Mouse (Mus musculus): ENCODE measurements at regions not wholly inside any gene's neighbourhood (a gene's known extent, or its start where the extent isn't known, plus 50 kb on each side); places are given as distances from the start of the nearest gene placed in this dataset.
A peak's percentile ranks its signal among the peaks of the same experiment; 100 is the strongest.

DNA sequence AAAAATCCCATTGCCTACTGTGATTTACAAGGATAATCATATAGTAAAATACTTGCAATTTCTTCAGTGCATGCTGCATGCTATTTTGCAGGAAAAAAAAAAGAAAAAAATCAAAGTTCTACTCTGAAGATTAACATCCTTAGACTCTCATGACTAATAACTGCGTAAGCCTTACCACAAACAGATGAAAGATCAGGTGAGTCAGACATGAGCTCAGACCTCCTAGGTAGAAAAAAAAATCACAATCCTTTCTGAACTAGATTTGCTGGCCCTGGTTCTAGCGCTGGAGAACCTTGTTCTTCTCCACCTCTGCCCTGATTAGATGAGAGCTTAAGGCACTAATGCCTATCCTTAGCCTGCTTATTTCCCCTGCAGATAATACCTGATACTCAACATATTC is 96.1 kb upstream of the Snap25 start:
- DNase-seq (ENCODE audit: low spot score), result no peak

DNA sequence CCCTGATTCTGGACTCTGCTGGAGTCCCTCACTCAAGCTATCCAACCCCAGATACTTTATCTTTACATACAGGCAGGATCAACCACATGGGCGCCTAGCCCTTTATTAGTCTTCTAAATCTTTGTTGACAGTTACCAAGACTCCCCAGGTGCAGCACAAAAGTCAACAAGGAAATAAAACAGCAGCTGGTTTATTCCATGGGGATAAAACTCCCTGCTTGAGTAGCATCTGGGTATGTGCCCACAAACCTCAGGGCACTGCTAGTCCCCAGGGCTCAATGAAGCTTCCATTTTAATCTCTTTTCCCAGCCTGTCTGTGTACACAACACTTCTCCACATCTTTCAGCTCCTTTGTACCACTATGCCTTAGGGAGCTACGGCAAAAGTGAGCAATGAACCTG is 95.1 kb upstream of the Snap25 start:
- DNase-seq (ENCODE audit: low spot score), result no peak

DNA sequence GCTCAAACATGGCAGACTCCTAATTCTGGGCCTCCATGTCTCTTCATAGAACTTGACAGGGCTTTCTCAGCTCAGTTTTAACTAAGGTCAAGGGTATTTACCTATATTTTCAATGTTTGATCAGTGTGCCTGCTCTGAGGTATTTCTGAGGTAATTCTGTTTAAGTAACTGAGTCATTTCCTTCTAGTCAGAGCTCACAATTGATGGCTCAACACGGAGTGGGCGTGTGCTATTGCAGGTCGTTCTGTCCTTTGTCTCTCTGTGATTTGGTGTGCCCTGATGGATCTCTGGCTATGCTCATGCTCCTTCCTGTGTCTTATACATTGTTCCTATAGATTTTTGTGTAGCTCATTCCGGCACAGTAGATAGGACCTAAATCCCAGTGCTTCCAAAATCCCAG is 92.9 kb upstream of the Snap25 start:
- DNase-seq (ENCODE audit: low spot score), result no peak

DNA sequence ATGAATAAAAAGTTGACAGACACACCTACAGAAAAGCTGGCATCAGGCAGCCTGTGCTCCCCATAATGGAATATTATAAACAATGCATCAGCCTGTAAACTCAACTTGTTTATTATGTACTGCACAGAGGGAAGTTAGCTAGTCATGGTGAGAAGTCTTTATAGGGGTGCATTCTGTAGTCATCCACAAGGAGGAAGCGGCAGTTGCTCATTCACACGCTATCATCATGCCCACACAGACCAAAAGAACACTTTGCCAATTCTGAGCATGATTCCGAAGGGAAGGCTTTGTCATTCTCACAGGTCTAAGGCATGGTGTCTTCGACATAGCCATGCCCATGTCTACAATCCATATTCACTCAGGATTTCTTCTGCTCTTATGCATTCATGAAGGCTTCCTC is 92.3 kb upstream of the Snap25 start:
- DNase-seq (ENCODE audit: low spot score), result no peak

DNA sequence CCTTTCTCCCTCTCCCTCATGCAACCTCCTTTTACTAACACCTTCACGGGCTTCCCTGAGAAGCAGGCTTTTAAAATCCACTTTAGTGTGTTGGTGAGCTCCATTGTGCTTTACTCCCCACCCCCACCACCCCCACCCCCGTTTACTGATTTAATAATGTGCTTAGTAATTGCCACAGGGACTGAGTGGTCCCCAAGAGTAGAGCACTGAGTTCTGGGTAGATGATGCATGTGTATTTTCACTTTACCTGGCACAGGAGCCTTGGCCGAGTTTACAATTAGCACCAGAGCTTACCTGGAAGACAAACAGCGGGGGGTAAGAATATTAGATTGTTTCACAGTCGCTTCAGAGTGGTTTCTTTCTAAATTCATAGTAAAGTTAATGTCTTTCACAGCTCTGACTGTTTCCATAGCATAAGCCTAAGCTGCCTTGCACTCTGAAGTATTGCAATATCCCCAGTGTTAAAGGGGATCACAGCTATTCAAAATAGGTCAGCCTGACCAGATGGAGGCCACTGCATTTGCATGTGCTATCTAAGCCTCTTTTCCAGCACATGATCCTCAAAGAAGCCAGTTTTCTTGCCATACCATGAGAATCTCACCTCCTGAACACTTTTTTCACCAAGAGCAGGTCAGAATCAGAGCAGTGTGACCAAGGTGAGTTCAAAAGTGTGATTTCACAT is 89.3 kb upstream of the Snap25 start:
- no peak for DNase-seq (ENCODE audit: low spot score)

DNA sequence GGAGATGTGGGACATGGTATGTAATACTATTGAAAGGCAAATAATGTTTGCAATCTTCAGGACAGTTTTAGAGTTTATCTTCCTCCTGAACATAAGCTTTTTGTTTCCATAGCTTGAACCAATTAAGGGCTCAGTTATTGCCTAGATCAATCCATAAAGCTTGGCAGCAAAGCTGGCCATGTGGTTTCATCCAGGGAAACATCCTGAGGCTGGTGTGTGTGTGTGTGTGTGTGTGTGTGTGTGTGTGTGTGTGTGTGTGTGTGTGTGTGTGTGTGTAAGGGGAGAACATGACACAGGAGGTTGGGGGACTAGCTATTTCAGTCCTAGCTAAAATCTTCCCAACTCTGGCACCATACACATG is 88.8 kb upstream of the Snap25 start:
- no peak for DNase-seq (ENCODE audit: low spot score)

DNA sequence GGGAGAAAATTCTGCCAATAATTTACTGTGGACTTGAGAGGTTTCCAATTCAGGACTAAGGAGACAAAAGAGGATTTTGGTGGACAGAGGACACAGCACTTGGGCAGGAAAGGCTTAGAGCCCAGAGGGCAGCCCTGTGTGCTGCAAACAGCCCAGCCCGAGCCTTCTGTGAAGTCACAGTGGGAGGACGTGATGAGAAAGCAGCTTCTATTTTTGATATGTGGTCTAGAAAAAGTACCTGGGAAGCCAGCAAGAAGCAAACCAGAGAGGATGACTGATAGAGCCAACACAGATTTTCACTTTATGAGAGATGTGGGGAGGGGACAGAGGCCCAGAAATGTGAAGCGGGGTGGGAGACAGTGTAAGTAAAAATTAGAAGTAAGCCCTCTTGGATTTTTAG is 66.3 kb upstream of the Snap25 start:
- DNase-seq (ENCODE audit: low spot score), result no peak

DNA sequence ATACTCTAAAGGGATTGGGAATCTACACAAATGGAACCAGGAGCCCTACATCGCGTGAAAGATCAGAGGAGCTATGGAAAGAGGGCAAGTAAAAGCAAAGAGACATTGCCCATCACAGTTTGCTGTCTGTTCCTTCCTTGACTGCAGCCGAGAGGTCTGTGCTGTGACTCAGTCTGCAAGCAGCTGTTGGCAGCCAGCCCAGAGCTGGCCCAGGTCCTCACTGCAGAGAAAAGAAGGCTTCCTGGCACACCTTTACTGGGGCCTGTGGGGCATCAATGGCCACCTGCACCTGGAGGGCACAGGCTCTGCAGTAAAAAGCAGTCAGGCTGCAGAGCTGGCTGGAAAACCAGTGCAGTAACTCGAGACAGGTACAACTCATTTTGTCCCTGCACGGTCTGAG is 64.6 kb upstream of the Snap25 start:
- peak; percentile 22 for DNase-seq (ENCODE audit: low spot score)

DNA sequence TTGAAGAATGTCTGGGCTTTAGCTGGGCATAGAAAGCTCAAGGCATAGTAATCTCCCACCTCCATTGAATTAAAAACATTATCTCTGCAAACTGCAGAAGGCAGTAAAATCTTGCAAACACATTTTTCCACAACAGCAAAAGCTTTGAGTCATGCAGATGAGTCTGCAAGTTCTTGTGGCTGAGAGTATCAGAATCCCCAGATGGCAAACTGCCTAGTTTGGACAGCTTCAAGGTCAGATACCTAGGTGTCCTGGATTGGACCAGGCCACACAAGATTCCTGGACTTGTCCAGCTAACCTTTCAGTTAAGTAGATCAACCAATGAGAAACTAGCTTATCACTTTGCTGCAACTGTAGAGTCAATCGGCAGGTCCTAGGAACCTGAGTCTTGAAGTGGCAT is 62.5 kb upstream of the Snap25 start:
- no peak for DNase-seq (ENCODE audit: low spot score)

DNA sequence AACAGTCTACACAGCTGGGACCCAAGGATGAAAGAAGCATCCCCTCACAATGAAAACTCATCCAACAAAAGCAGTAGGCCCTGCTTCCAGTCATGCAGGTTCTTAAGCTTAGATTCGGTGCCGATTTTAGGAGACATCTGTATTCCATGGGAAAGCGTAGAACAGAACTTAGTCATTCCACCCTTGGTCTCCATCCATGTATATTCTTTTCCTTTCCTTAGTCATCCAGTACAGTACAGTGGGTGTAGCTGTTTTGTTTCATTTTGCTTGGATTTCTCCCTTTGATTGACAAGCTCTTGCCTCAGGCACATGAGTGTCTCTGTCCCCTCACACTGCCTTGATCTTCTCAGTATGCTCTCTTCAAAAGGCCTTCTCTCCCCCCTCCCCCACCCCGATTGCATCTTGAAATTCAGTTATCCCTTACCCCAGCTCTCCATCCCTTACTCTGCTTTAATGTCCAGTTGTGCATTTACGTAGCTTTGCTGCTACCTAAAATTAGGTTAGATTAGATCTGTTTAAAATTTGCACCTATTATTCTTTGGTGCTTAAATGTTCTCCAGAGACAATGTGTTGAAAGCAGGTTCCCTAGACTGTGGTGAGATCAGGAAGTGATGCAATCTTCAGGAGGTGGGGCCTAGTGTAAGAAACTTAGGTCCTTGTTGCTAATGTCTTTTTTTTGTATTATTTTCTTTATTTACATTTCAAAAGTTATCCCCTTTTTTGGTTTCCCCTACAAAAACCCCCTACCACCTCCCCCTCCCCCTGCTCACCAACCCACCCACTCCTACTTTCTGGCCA is 60.8 kb upstream of the Snap25 start:
- no peak for DNase-seq (ENCODE audit: low spot score)

Measured in layer of hippocampus, adult 11-12 months (tissue).